Mouse (Mus musculus): ENCODE results near the gene Lrtm2. TPM values are rescaled to one million over a fixed set of nuclear protein-coding genes. Genes with fewer than 3 reads are reported as not detected.

Lrtm2 gene
- 2.4 TPM for total RNA-seq (2023)

DNA sequence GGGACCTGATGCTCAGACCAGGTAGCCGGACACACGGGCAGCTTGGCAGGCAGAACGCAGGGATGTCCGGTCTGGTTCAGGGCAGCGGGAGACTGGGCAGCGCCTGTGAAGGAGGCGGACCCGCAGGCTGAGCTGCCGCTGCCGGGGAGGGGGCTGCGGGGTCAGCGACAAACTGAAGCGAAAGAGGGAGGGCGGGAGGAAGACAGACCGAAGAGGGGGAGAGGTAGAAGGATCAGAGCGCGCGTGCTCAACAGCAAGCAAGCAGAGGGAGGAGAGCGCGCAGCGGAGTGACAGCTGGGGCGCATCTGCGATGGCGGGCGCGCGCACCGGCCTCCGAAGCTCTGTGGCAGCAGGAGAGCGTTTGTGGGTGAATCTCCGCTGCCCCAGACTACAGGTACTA, at the start of gene Lrtm2:
Gene Lrtm2 (minus strand): TSS at position 261 of the 400 bp plus-strand sequence.

Other genes with a start within 250 kb of the Lrtm2 start
- 31.8 TPM for gene Dcp1b, start 155.5 kb downstream of the Lrtm2 start, total RNA-seq (2023)
- gene Cacna1c, start 134.3 kb downstream of the Lrtm2 start, total RNA-seq (2023): 0.34 TPM
- 11.6 TPM for gene Cacna2d4, start 94.2 kb downstream of the Lrtm2 start, total RNA-seq (2023)
- 39.7 TPM for gene Adipor2, start 86.9 kb upstream of the Lrtm2 start, total RNA-seq (2023)
- gene Fbxl14, start 148.9 kb upstream of the Lrtm2 start, total RNA-seq (2023): 74.6 TPM
- 11.0 TPM for gene Wnt5b, start 213.6 kb upstream of the Lrtm2 start, total RNA-seq (2023)